Comparison of ENCODE assay signal across 7 mouse cellular contexts in the genomic region with DNA sequence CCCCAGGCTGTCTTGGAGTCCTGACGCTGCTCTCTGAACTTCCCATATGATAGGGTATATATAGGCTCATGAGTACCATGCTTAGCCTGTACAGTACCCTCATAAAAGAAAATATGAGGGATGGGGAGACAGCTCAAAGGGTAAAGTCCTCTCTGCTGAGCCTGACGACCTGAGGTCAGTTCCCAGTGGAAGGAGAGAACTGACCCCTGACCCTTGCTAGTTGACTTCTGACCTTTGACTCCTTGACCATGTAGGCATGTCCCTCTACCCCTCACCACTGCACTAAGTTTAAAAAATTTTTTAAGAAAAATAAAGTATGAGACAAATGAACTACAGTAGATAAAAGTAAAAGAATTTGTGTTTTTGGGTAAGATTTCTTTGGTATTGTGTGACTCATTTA.
"Had no signal": no experiment of that assay in that cellular context is flagged by ENCODE, and none has a peak within 500 bp of the region (broad histone marks: within the 10 kb centered on the region; RNA-seq: fewer than 3 reads in every experiment).

No protein-coding gene starts in this region.

- DNase-seq: kidney, postnatal 14 days; layer of hippocampus, adult 9-11 months; liver; liver, postnatal 0 days; lung, embryonic 14.5 days; thymus, adult 18-20 months; thymus, postnatal 36 days had no signal
